Mouse (Mus musculus): ENCODE measurements around the gene Gfod1.
A peak's percentile ranks its signal among the peaks of the same experiment; 100 is the strongest.

Gene Gfod1

GRCm38 (mm10) chr13:43199282-43199681 lies 104.7 kb downstream of the Gfod1 start:
- no peak for TF ChIP-seq NANOG (IDR thresholded peaks at IDR 0.05; ENCODE audit: borderline replicate concordance, low read length)
- TF ChIP-seq POU5F1 (IDR thresholded peaks at IDR 0.05; ENCODE audit: borderline replicate concordance, low read length): no peak
- no peak for TF ChIP-seq CTCF (conservative IDR thresholded peaks at IDR 0.05; ENCODE audit: low read length)
- Histone ChIP-seq H3K4me3 (replicated peaks; ENCODE audit: low read length) (peak overlapping the region; percentile 27; the same call in 1 of the 2 replicates), H3K4me1 (replicated peaks; ENCODE audit: low read depth, low read length) (peaks cover 64% of the 10 kb centered on the region), H3K9me3 (ENCODE audit: low read length) (no peaks in the 10 kb centered on the region), H3K27me3 (ENCODE audit: insufficient read depth, low read length) (no peaks in the 10 kb centered on the region), H3K36me3 (ENCODE audit: insufficient read depth, low read length) (peaks cover 80% of the 10 kb centered on the region)

GRCm38 (mm10) chr13:43197187-43197586 lies 106.8 kb downstream of the Gfod1 start:
- TF ChIP-seq POU5F1 (IDR thresholded peaks at IDR 0.05; ENCODE audit: borderline replicate concordance, low read length) (no peak), NANOG (IDR thresholded peaks at IDR 0.05; ENCODE audit: borderline replicate concordance, low read length) (no peak), CTCF (conservative IDR thresholded peaks at IDR 0.05; ENCODE audit: low read length) (peak; percentile 67)
- Histone ChIP-seq H3K4me1 (replicated peaks; ENCODE audit: low read depth, low read length) (peaks cover 82% of the 10 kb centered on the region), H3K27me3 (ENCODE audit: insufficient read depth, low read length) (no peaks in the 10 kb centered on the region), H3K9me3 (ENCODE audit: low read length) (no peaks in the 10 kb centered on the region), H3K36me3 (ENCODE audit: insufficient read depth, low read length) (peaks cover 81% of the 10 kb centered on the region), H3K4me3 (replicated peaks; ENCODE audit: low read length) (no peak overlapping the region)

- TF ChIP-seq CTCF (conservative IDR thresholded peaks at IDR 0.05; ENCODE audit: low read length) (no peak), POU5F1 (IDR thresholded peaks at IDR 0.05; ENCODE audit: borderline replicate concordance, low read length) (no peak), NANOG (IDR thresholded peaks at IDR 0.05; ENCODE audit: borderline replicate concordance, low read length) (no peak)
- Histone ChIP-seq H3K4me3 (replicated peaks; ENCODE audit: low read length) (no peak overlapping the region), H3K36me3 (ENCODE audit: insufficient read depth, low read length) (peaks cover 79% of the 10 kb centered on the region), H3K27me3 (ENCODE audit: insufficient read depth, low read length) (no peaks in the 10 kb centered on the region), H3K9me3 (ENCODE audit: low read length) (no peaks in the 10 kb centered on the region), H3K4me1 (replicated peaks; ENCODE audit: low read depth, low read length) (peaks cover 93% of the 10 kb centered on the region)
Measured at GRCm38 (mm10) chr13:43196000-43196399, 108.0 kb downstream of the Gfod1 start.

GRCm38 (mm10) chr13:43193932-43194331 lies 110.0 kb downstream of the Gfod1 start:
- peaks cover 67% of the 10 kb centered on the region for H3K36me3 ChIP-seq (ENCODE audit: insufficient read depth, low read length)
- H3K4me3 ChIP-seq (replicated peaks; ENCODE audit: low read length): no peak overlapping the region
- H3K9me3 ChIP-seq (ENCODE audit: low read length): no peaks in the 10 kb centered on the region
- peaks cover 86% of the 10 kb centered on the region for H3K4me1 ChIP-seq (replicated peaks; ENCODE audit: low read depth, low read length)
- H3K27me3 ChIP-seq (ENCODE audit: insufficient read depth, low read length): no peaks in the 10 kb centered on the region
- no peak for TF ChIP-seq POU5F1 (IDR thresholded peaks at IDR 0.05; ENCODE audit: borderline replicate concordance, low read length)
- TF ChIP-seq NANOG (IDR thresholded peaks at IDR 0.05; ENCODE audit: borderline replicate concordance, low read length): no peak
- no peak for TF ChIP-seq CTCF (conservative IDR thresholded peaks at IDR 0.05; ENCODE audit: low read length)

- Histone ChIP-seq H3K36me3 (ENCODE audit: insufficient read depth, low read length) (peaks cover 60% of the 10 kb centered on the region), H3K4me1 (replicated peaks; ENCODE audit: low read depth, low read length) (peaks cover 85% of the 10 kb centered on the region), H3K9me3 (ENCODE audit: low read length) (no peaks in the 10 kb centered on the region), H3K27me3 (ENCODE audit: insufficient read depth, low read length) (no peaks in the 10 kb centered on the region), H3K4me3 (replicated peaks; ENCODE audit: low read length) (no peak overlapping the region)
- no peak for TF ChIP-seq NANOG (IDR thresholded peaks at IDR 0.05; ENCODE audit: borderline replicate concordance, low read length)
- no peak for TF ChIP-seq CTCF (conservative IDR thresholded peaks at IDR 0.05; ENCODE audit: low read length)
- no peak for TF ChIP-seq POU5F1 (IDR thresholded peaks at IDR 0.05; ENCODE audit: borderline replicate concordance, low read length)
Measured at GRCm38 (mm10) chr13:43193266-43193665, 110.7 kb downstream of the Gfod1 start.

GRCm38 (mm10) chr13:43191741-43192192 lies 112.2 kb downstream of the Gfod1 start:
- peaks cover 57% of the 10 kb centered on the region for H3K36me3 ChIP-seq (ENCODE audit: insufficient read depth, low read length)
- peaks cover 86% of the 10 kb centered on the region for H3K4me1 ChIP-seq (replicated peaks; ENCODE audit: low read depth, low read length)
- H3K4me3 ChIP-seq (replicated peaks; ENCODE audit: low read length): peak overlapping the region; percentile 5; the same call in 1 of the 2 replicates
- TF ChIP-seq CTCF (conservative IDR thresholded peaks at IDR 0.05; ENCODE audit: low read length) (no peak), POU5F1 (IDR thresholded peaks at IDR 0.05; ENCODE audit: borderline replicate concordance, low read length) (no peak), NANOG (IDR thresholded peaks at IDR 0.05; ENCODE audit: borderline replicate concordance, low read length) (no peak)
- H3K9me3 ChIP-seq (ENCODE audit: low read length): no peaks in the 10 kb centered on the region
- no peaks in the 10 kb centered on the region for H3K27me3 ChIP-seq (ENCODE audit: insufficient read depth, low read length)

GRCm38 (mm10) chr13:43191290-43191689 lies 112.7 kb downstream of the Gfod1 start:
- TF ChIP-seq POU5F1 (IDR thresholded peaks at IDR 0.05; ENCODE audit: borderline replicate concordance, low read length): no peak
- TF ChIP-seq CTCF (conservative IDR thresholded peaks at IDR 0.05; ENCODE audit: low read length): no peak
- TF ChIP-seq NANOG (IDR thresholded peaks at IDR 0.05; ENCODE audit: borderline replicate concordance, low read length): no peak
- Histone ChIP-seq H3K4me1 (replicated peaks; ENCODE audit: low read depth, low read length) (peaks cover 86% of the 10 kb centered on the region), H3K27me3 (ENCODE audit: insufficient read depth, low read length) (no peaks in the 10 kb centered on the region), H3K4me3 (replicated peaks; ENCODE audit: low read length) (no peak overlapping the region), H3K36me3 (ENCODE audit: insufficient read depth, low read length) (peaks cover 59% of the 10 kb centered on the region), H3K9me3 (ENCODE audit: low read length) (no peaks in the 10 kb centered on the region)

GRCm38 (mm10) chr13:43187736-43188135 lies 116.2 kb downstream of the Gfod1 start:
- Histone ChIP-seq H3K9me3 (ENCODE audit: low read length) (no peaks in the 10 kb centered on the region), H3K36me3 (ENCODE audit: insufficient read depth, low read length) (peaks cover 31% of the 10 kb centered on the region), H3K27me3 (ENCODE audit: insufficient read depth, low read length) (no peaks in the 10 kb centered on the region), H3K4me3 (replicated peaks; ENCODE audit: low read length) (peak overlapping the region; percentile 68), H3K4me1 (replicated peaks; ENCODE audit: low read depth, low read length) (peaks cover 81% of the 10 kb centered on the region)
- no peak for TF ChIP-seq NANOG (IDR thresholded peaks at IDR 0.05; ENCODE audit: borderline replicate concordance, low read length)
- no peak for TF ChIP-seq CTCF (conservative IDR thresholded peaks at IDR 0.05; ENCODE audit: low read length)
- TF ChIP-seq POU5F1 (IDR thresholded peaks at IDR 0.05; ENCODE audit: borderline replicate concordance, low read length): no peak
